Mouse (Mus musculus): ENCODE results near the gene Henmt1.

DNA sequence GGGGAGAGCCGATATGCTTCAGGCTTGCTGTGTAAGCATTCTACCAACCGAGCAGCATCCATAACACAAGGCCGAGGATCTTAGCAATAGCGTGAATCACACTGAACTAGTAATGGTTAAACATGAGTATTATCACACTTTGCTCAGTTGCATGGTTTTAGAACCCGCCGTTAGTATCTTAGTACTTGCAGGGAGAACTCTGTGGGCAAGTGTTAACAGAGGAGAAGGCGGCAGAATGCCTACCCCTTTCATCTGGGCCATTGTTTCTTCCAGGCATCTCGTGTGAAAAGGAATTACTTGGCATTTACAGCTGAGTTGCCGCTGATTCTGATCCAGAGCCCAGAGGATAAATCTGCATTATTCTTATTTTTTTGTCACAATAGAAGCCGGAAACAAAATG is 1.3 kb downstream of the Henmt1 start:
- no peak for TF ChIP-seq TBP (IDR thresholded peaks at IDR 0.05; ENCODE audit: low read depth, low read length)
- no peak for TF ChIP-seq RCOR1 (IDR thresholded peaks at IDR 0.05; ENCODE audit: low read depth, low read length)
- no peak for TF ChIP-seq ZNF384 (IDR thresholded peaks at IDR 0.05; ENCODE audit: low read depth, low read length)
- no peak for TF ChIP-seq POLR2A (IDR thresholded peaks at IDR 0.05; ENCODE audit: control insufficient read depth in 1 of 2, insufficient read depth in 1 of 2, low read depth in 1 of 2, low read length in 2 of 2, poor library complexity in 1 of 2)
- TF ChIP-seq CTCF (IDR thresholded peaks at IDR 0.05 in 2 of 3, conservative IDR thresholded peaks at IDR 0.05 in 1 of 3; ENCODE audit: control insufficient read depth in 1 of 3, insufficient read depth in 1 of 3, low read depth in 2 of 3, low read length in 3 of 3, poor library complexity in 1 of 3, severe bottlenecking in 1 of 3) = no peak
- TF ChIP-seq RAD21 (IDR thresholded peaks at IDR 0.05; ENCODE audit: low read depth, low read length) = no peak
- TF ChIP-seq MXI1 (IDR thresholded peaks at IDR 0.05; ENCODE audit: low read depth, low read length) = no peak
- TF ChIP-seq ELF1 (IDR thresholded peaks at IDR 0.05; ENCODE audit: low read depth, low read length) = no peak
- no peak for TF ChIP-seq MYC (IDR thresholded peaks at IDR 0.05; ENCODE audit: low read depth, low read length)
- TF ChIP-seq BHLHE40 (IDR thresholded peaks at IDR 0.05; ENCODE audit: borderline replicate concordance, low read depth, low read length) = no peak
- no peak for TF ChIP-seq ZMIZ1 (IDR thresholded peaks at IDR 0.05; ENCODE audit: low read depth, low read length)
- TF ChIP-seq NRF1 (IDR thresholded peaks at IDR 0.05; ENCODE audit: insufficient read depth, low read depth, low read length, poor library complexity, severe bottlenecking) = no peak
- no peak for TF ChIP-seq HCFC1 (IDR thresholded peaks at IDR 0.05; ENCODE audit: low read depth, low read length)
